Mouse (Mus musculus) lung, embryonic 15.5 days (tissue): Measurements from ENCODE around the gene Ccar1. TPM values are rescaled to one million over a fixed set of nuclear protein-coding genes. Genes with fewer than 3 reads are reported as not detected.
"Not testable (repeated sequence)": the region's sequence is repeated elsewhere in the genome, so short reads cannot be mapped to it uniquely, and the experiment has no call there.

ENCODE experiments used
- ATAC-seq: fragments of 200-750 bp; cut with Nextera tagmentation; 2 replicates; pipeline ENCODE4 v1.8.0; 2017; ENCODE audit warnings: moderate number of reproducible peaks, borderline replicate concordance; ENCODE audit not compliant: low FRiP score, low TSS enrichment; ENCODE audit errors: extremely low read depth
- H3K27ac ChIP-seq: fragments of 300-500 bp; sonication (generic); 2 replicates; pipeline ENCODE4 v1.5.1; 2015; ENCODE audit warnings: moderate library complexity, mild to moderate bottlenecking, inconsistent platforms
- H3K27me3 ChIP-seq: fragments of 300-500 bp; sonication (generic); 2 replicates; pipeline ENCODE4 v1.6.1; 2015; ENCODE audit warnings: inconsistent platforms
- H3K36me3 ChIP-seq: fragments of 300-500 bp; sonication (generic); 2 replicates; pipeline ENCODE4 v1.6.1; 2015; ENCODE audit warnings: inconsistent platforms
- H3K4me1 ChIP-seq: fragments of 300-500 bp; sonication (generic); 2 replicates; pipeline ENCODE4 v1.6.1; 2015; ENCODE audit warnings: inconsistent platforms
- H3K4me2 ChIP-seq: fragments of 300-500 bp; sonication (generic); 2 replicates; pipeline ENCODE4 v1.6.1; 2015; ENCODE audit warnings: inconsistent platforms, mild to moderate bottlenecking, moderate library complexity
- H3K4me3 ChIP-seq: fragments of 300-500 bp; sonication (generic); 2 replicates; pipeline ENCODE4 v1.5.1; 2015; ENCODE audit warnings: mild to moderate bottlenecking, inconsistent platforms
- H3K9ac ChIP-seq: fragments of 300-500 bp; sonication (generic); 2 replicates; pipeline ENCODE4 v1.6.1; 2015; ENCODE audit warnings: inconsistent platforms
- H3K9me3 ChIP-seq: fragments of 300-500 bp; sonication (generic); 2 replicates; pipeline ENCODE4 v1.6.1; 2016; ENCODE audit warnings: inconsistent platforms
- WGBS: fragments of 180-500 bp; shearing (Covaris S2); methylation state at CpG from one replicate; pipeline ENCODE4 v1.1.7; 2015; 5-methylcytosine and 5-hydroxymethylcytosine counted together
- polyA plus RNA-seq: library from polyadenylated mRNA; unstranded; fragments of >200 nt; fragmentation: Nextera tagmentation; extraction: Ambion mirVana; gene quantifications from 2 replicates; pipeline ENCODE4 v1.2.1, GENCODE M21; 2015

Ccar1 gene
- polyA plus RNA-seq, 1 experiment from 2014 or later = 127 TPM

DNA sequence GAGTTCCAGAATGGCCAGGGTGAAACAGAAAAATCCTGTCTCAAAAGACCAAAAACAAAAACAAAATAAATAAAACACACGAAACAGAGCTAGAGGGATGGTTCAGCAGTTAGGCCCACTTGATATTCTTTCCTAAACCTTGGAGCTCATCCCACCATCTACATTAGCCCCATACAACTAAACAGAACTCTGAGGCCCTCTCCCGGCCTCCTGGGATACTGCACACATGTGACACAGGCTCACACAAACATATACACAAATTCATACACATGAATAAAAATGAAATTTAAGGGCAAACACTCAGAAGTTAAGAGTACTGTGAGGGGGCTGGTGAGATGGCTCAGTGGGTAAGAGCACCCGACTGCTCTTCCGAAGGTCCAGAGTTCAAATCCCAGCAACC lies 2.1 kb upstream of the Ccar1 start:
- WGBS = 91% methylated on average over 4 of the region's 4 CpGs
- ATAC-seq = no peak
- Histone ChIP-seq H3K4me1 (peaks cover 10% of the 10 kb centered on the region; the same call in 1 of the 2 replicates), H3K4me3 (no peak overlapping the region), H3K27me3 (no peaks in the 10 kb centered on the region), H3K9ac (no peak overlapping the region), H3K9me3 (no peaks in the 10 kb centered on the region), H3K27ac (no peak overlapping the region), H3K4me2 (no peak overlapping the region), H3K36me3 (peaks cover 13% of the 10 kb centered on the region)

- peak overlapping the region; percentile 68 for H3K4me2 ChIP-seq
- peak overlapping the region; percentile 99 for H3K4me3 ChIP-seq
- no peaks in the 10 kb centered on the region for H3K9me3 ChIP-seq
- H3K9ac ChIP-seq = no peak overlapping the region; the same call in 1 of the 2 replicates
- 49% methylated on average over 2 of the region's 2 CpGs for WGBS
- H3K4me1 ChIP-seq = peaks cover 13% of the 10 kb centered on the region; the same call in 1 of the 2 replicates
- no peaks in the 10 kb centered on the region for H3K27me3 ChIP-seq
- H3K36me3 ChIP-seq = peaks cover 23% of the 10 kb centered on the region
- H3K27ac ChIP-seq = peak overlapping the region; percentile 95
- ATAC-seq = no peak
Observed at GRCm38 (mm10) chr10:62793091-62793453, 986 bp upstream of the Ccar1 start.

GRCm38 (mm10) chr10:62791251-62792176 lies 572 bp downstream of the Ccar1 start:
- H3K36me3 ChIP-seq = peaks cover 37% of the 10 kb centered on the region
- WGBS = under 1% methylated on average over 59 of the region's 78 CpGs
- peak; percentile 75 for ATAC-seq
- no peaks in the 10 kb centered on the region for H3K9me3 ChIP-seq
- no peaks in the 10 kb centered on the region for H3K27me3 ChIP-seq
- H3K4me2 ChIP-seq = peak overlapping the region; percentile 68
- H3K4me1 ChIP-seq = peaks cover 13% of the 10 kb centered on the region; the same call in 1 of the 2 replicates
- peak overlapping the region; percentile 99 for H3K9ac ChIP-seq
- H3K4me3 ChIP-seq = peak overlapping the region; percentile 99
- peak overlapping the region; percentile 95 for H3K27ac ChIP-seq

GRCm38 (mm10) chr10:62781776-62782175 lies 10.3 kb downstream of the Ccar1 start:
- H3K9ac ChIP-seq, H3K4me1 ChIP-seq, ATAC-seq, H3K4me3 ChIP-seq, H3K27me3 ChIP-seq, H3K9me3 ChIP-seq, H3K4me2 ChIP-seq, H3K27ac ChIP-seq: not testable (repeated sequence)
- H3K36me3 ChIP-seq = peaks cover 95% of the 10 kb centered on the region
- 78% methylated on average over 1 of the region's 1 CpGs for WGBS

GRCm38 (mm10) chr10:62750781-62751180 lies 41.3 kb downstream of the Ccar1 start:
- H3K27ac ChIP-seq = no peak overlapping the region
- no peak for ATAC-seq
- no peaks in the 10 kb centered on the region for H3K9me3 ChIP-seq
- no peaks in the 10 kb centered on the region for H3K4me1 ChIP-seq
- no peak overlapping the region for H3K4me3 ChIP-seq
- WGBS = 71% methylated on average over 6 of the region's 6 CpGs
- H3K9ac ChIP-seq = no peak overlapping the region
- no peaks in the 10 kb centered on the region for H3K27me3 ChIP-seq
- no peak overlapping the region for H3K4me2 ChIP-seq
- H3K36me3 ChIP-seq = peaks cover 93% of the 10 kb centered on the region

DNA sequence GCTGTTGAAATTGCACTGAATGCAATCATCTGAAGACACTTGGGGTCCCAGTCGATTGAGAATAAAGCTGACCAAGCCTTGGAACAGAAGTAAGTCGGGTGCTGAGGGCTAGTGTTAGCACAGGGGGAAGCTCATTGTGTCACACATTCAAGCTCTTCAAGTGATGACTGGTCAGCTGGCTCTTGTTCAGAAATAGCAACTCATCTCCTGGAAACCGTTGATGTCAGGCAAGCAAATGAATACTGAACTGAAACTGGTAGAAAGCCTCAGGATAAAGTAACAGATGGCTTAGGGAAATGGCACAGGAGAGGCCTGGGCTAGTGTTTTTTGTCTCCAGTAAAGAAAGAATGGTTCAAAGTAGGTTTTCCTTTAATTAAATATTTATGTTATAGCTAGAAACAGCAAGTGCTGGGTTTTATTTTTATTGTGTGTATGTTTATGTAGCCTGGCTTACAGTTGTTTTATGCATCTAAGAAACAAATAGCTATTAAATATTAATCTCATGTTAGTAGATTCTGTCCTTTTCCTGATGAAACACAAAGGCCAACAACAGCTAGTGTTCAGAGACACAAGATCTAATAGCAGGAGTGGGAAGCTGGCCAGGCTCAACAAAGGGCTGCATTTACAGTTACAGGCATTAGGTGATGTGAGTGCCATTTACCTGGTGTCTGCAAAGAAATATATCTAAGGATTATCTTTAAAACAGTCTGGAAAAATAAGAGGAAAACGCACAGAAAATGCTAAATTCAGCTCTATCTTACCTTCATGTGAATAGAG lies 51.9 kb downstream of the Ccar1 start:
- no peak overlapping the region for H3K27ac ChIP-seq
- H3K4me2 ChIP-seq = no peak overlapping the region
- 79% methylated on average over 4 of the region's 4 CpGs for WGBS
- no peak for ATAC-seq
- no peaks in the 10 kb centered on the region for H3K4me1 ChIP-seq
- H3K4me3 ChIP-seq = no peak overlapping the region
- no peaks in the 10 kb centered on the region for H3K9me3 ChIP-seq
- H3K9ac ChIP-seq = no peak overlapping the region
- no peaks in the 10 kb centered on the region for H3K27me3 ChIP-seq
- H3K36me3 ChIP-seq = peaks cover 40% of the 10 kb centered on the region

GRCm38 (mm10) chr10:62736965-62737688 lies 55.0 kb downstream of the Ccar1 start:
- no peaks in the 10 kb centered on the region for H3K27me3 ChIP-seq
- H3K9me3 ChIP-seq = no peaks in the 10 kb centered on the region
- no peaks in the 10 kb centered on the region for H3K4me1 ChIP-seq
- H3K4me2 ChIP-seq = no peak overlapping the region
- H3K27ac ChIP-seq = no peak overlapping the region
- H3K36me3 ChIP-seq = peaks cover 19% of the 10 kb centered on the region
- ATAC-seq = no peak
- no peak overlapping the region for H3K4me3 ChIP-seq
- H3K9ac ChIP-seq = no peak overlapping the region
- WGBS = 42% methylated on average over 4 of the region's 4 CpGs

GRCm38 (mm10) chr10:62730826-62731225 lies 61.3 kb downstream of the Ccar1 start:
- H3K9me3 ChIP-seq = no peaks in the 10 kb centered on the region
- H3K9ac ChIP-seq = no peak overlapping the region
- WGBS = 64% methylated on average over 10 of the region's 10 CpGs
- no peak overlapping the region for H3K4me3 ChIP-seq
- no peak overlapping the region for H3K4me2 ChIP-seq
- ATAC-seq = no peak
- no peaks in the 10 kb centered on the region for H3K27me3 ChIP-seq
- no peaks in the 10 kb centered on the region for H3K36me3 ChIP-seq
- peaks cover 4% of the 10 kb centered on the region; the same call in 1 of the 2 replicates for H3K4me1 ChIP-seq
- no peak overlapping the region for H3K27ac ChIP-seq

GRCm38 (mm10) chr10:62725771-62726687 lies 66.1 kb downstream of the Ccar1 start, which contains the start of gene Stox1:
TSS of gene Stox1 (minus strand) at chr10:62726128.
- Histone ChIP-seq H3K27me3 (peaks cover 21% of the 10 kb centered on the region; the same call in 1 of the 2 replicates), H3K4me2 (peak within 1 kb of the TSS; percentile 99), H3K27ac (no peak within 1 kb of the TSS), H3K36me3 (no peaks in the 10 kb centered on the region), H3K9me3 (no peaks in the 10 kb centered on the region), H3K4me1 (peaks cover 4% of the 10 kb centered on the region; the same call in 1 of the 2 replicates), H3K9ac (peak within 1 kb of the TSS; percentile 55), H3K4me3 (peak within 1 kb of the TSS; percentile 83)
- 1% methylated on average over 83 of the region's 85 CpGs for WGBS
- peak; percentile 79 for ATAC-seq

DNA sequence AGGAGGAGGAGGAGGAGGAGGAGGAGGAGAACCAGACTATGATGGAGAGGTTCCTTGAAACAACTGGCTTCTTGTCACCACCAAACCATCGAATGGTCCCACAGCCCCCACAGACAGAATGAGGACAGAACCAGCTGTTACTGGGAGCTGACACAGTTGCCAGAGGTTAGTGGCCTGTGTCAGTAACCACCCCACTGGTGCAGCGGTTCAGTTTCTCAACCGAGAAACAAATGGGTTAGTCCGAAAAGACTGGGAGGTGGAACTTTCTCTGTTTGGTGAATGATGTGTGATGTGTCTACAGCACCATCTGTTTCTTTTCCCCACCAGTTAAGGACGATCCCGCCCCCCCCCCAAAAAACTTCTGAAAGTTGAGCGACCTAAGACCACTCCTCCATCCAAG lies 67.2 kb downstream of the Ccar1 start:
- H3K4me1 ChIP-seq = peaks cover 4% of the 10 kb centered on the region; the same call in 1 of the 2 replicates
- no peaks in the 10 kb centered on the region for H3K9me3 ChIP-seq
- no peak overlapping the region for H3K9ac ChIP-seq
- H3K27ac ChIP-seq = no peak overlapping the region
- no peaks in the 10 kb centered on the region for H3K36me3 ChIP-seq
- 10% methylated on average over 7 of the region's 7 CpGs for WGBS
- peak overlapping the region; percentile 99 for H3K4me2 ChIP-seq
- peak overlapping the region; percentile 83 for H3K4me3 ChIP-seq
- H3K27me3 ChIP-seq = peaks cover 21% of the 10 kb centered on the region; the same call in 1 of the 2 replicates
- ATAC-seq = peak; percentile 71; the same call in 1 of the 2 replicates
